Comparison of ENCODE assay signal across 9 mouse cellular contexts in the genomic region with DNA sequence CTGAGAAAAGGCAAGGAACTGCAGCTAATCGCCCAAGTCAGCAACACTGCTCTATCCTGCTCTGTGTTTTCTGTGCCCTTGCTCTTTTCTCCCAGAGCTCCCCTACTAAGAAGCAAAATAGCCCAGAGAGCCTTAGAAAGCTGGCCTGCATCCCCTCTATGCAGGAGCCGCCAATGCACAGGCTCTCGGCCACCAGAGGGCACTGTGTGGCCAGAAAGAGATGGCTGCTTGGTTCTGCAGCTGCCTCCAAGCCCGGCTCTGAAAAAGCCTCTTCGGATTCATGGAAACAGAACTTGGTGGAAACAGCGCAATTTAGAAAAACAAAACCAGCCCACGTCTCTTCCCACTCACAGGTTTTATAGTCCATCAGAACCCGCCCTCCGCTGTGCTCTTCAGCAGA.
DNase-seq lines count a peak whose midpoint lies in the region; ATAC-seq and TF ChIP-seq lines count a peak whose summit lies in the region.
"Had no signal": no experiment of that assay in that cellular context is flagged by ENCODE, and none has a peak within 500 bp of the region (broad histone marks: within the 10 kb centered on the region; RNA-seq: fewer than 3 reads in every experiment).

No protein-coding gene starts in this region.

- H3ac ChIP-seq in C2C12 (ENCODE audit: control insufficient read depth, insufficient read length, low read depth): no peak overlapping the region

- H3K4me1 ChIP-seq in lung, embryonic 14.5 days (ENCODE audit: insufficient read depth): no peaks in the 10 kb centered on the region
- H3K4me1 ChIP-seq: stomach, embryonic 15.5 days had no signal

- no peak overlapping the region for H3K4me3 ChIP-seq in C2C12 (ENCODE audit: insufficient read depth, poor library complexity, severe bottlenecking)
- H3K4me3 ChIP-seq in lung, embryonic 14.5 days (ENCODE audit: low read depth, low read length): no peak overlapping the region
- H3K4me3 ChIP-seq: stomach, embryonic 15.5 days had no signal

- no peaks in the 10 kb centered on the region for H3K79me3 ChIP-seq in C2C12 (ENCODE audit: low read depth)

- DNase-seq in adrenal gland, adult 2 months: peak; percentile 81
- DNase-seq in embryo, embryonic 10 days (ENCODE audit: low spot score): peak; percentile 81
- DNase-seq in gastrocnemius, postnatal 25 days: peak; percentile 9
- peak; percentile 85 for DNase-seq in kidney, postnatal 4 days
- peak; percentile 86 for DNase-seq in lung, embryonic 14.5 days
- peak; percentile 58 for DNase-seq in retina, adult 2 months (ENCODE audit: low read depth, low spot score)
- peak; percentile 22 to 73 for DNase-seq in urinary bladder, postnatal 4 days (ENCODE audit: low spot score in 2 of 2)

- no peaks in the 10 kb centered on the region for H3K27me3 ChIP-seq in C2C12 (ENCODE audit: control insufficient read depth, insufficient read depth, insufficient read length)
- H3K27me3 ChIP-seq in lung, embryonic 14.5 days (ENCODE audit: insufficient read depth, low read length): no peaks in the 10 kb centered on the region
- H3K27me3 ChIP-seq: stomach, embryonic 15.5 days had no signal

- no peak overlapping the region for H3K9ac ChIP-seq in lung, embryonic 14.5 days
- H3K9ac ChIP-seq: stomach, embryonic 15.5 days had no signal

- peak; percentile 89 for TF ChIP-seq CTCF in C2C12 (IDR thresholded peaks at IDR 0.05; ENCODE audit: control insufficient read depth, insufficient read depth, insufficient read length)
- peak; percentile 82 for TF ChIP-seq CTCF in lung, embryonic 14.5 days (IDR thresholded peaks at IDR 0.05; ENCODE audit: low read depth)

- no peaks in the 10 kb centered on the region for H3K79me2 ChIP-seq in C2C12 (ENCODE audit: control insufficient read depth, insufficient read depth)

- ATAC-seq in lung, embryonic 14.5 days (ENCODE audit: insufficient read depth): no peak

- no peaks in the 10 kb centered on the region for H3K9me3 ChIP-seq in lung, embryonic 14.5 days (ENCODE audit: low read depth, low read length)
- H3K9me3 ChIP-seq: stomach, embryonic 15.5 days had no signal

- H3K4me2 ChIP-seq in lung, embryonic 14.5 days: no peak overlapping the region
- H3K4me2 ChIP-seq: stomach, embryonic 15.5 days had no signal

- no peak overlapping the region for H3K27ac ChIP-seq in lung, embryonic 14.5 days (ENCODE audit: low read depth)
- H3K27ac ChIP-seq: stomach, embryonic 15.5 days had no signal

- WGBS in lung, embryonic 14.5 days: 18% methylated on average over 9 of the region's 9 CpGs

- no peaks in the 10 kb centered on the region for H3K36me3 ChIP-seq in C2C12 (ENCODE audit: control insufficient read depth, insufficient read depth)
- H3K36me3 ChIP-seq in lung, embryonic 14.5 days (ENCODE audit: insufficient read depth): no peaks in the 10 kb centered on the region
- H3K36me3 ChIP-seq: stomach, embryonic 15.5 days had no signal

TF ChIP-seq in C2C12, 6 proteins besides CTCF, POLR2A, EP300 and RAD21:
- TF ChIP-seq USF1 (IDR thresholded peaks at IDR 0.05; ENCODE audit: low read depth) (no peak), MAX (IDR thresholded peaks at IDR 0.05) (no peak), MYOD1 (IDR thresholded peaks at IDR 0.05; ENCODE audit: control insufficient read depth, insufficient read length, low read depth) (no peak), CEBPB (IDR thresholded peaks at IDR 0.05; ENCODE audit: low read depth) (no peak), MYOG (IDR thresholded peaks at IDR 0.05; ENCODE audit: control insufficient read depth, extremely low read depth, insufficient read length) (no peak), FOSL1 (IDR thresholded peaks at IDR 0.05; ENCODE audit: insufficient read depth, low read length, poor library complexity, severe bottlenecking) (no peak)
TF ChIP-seq in C2C12: peak in this region for 0.

Comparison
In these comparisons a context has a peak if more than half of its experiments do, and no peak if none do; other contexts are left out.
1. DNase-seq: peak in every context shown above with its lines; median percentile 86 in lung, embryonic 14.5 days; 85 in kidney, postnatal 4 days; 81 in adrenal gland, adult 2 months; 81 in embryo, embryonic 10 days; 58 in retina, adult 2 months; 48 in urinary bladder, postnatal 4 days; 9 in gastrocnemius, postnatal 25 days.